Mouse (Mus musculus) midbrain, embryonic 10.5 days (tissue): Measurements from ENCODE around the gene Sypl. TPM values are rescaled to one million over a fixed set of nuclear protein-coding genes. Genes with fewer than 3 reads are reported as not detected.

Source experiments
- DNase-seq: peaks from one replicate; pipeline ENCODE4 v3.0.0-alpha.2; 2017; ENCODE audit warnings: low spot score
- H3K27ac ChIP-seq: fragments of 300-500 bp; sonication (generic); replicated peaks from 2 replicates; pipeline ENCODE4 v1.5.1; 2016; ENCODE audit warnings: mild to moderate bottlenecking
- H3K27me3 ChIP-seq: fragments of 300-500 bp; sonication (generic); 2 replicates; pipeline ENCODE4 v1.6.1; 2016; ENCODE audit warnings: low read depth, mild to moderate bottlenecking; ENCODE audit not compliant: poor library complexity, severe bottlenecking
- H3K36me3 ChIP-seq: fragments of 300-500 bp; sonication (generic); 2 replicates; pipeline ENCODE4 v1.6.1; 2016; ENCODE audit warnings: mild to moderate bottlenecking, moderate library complexity
- H3K4me1 ChIP-seq: fragments of 300-500 bp; sonication (generic); 2 replicates; pipeline ENCODE4 v1.6.1; 2016
- H3K4me3 ChIP-seq: fragments of 300-500 bp; sonication (generic); 2 replicates; pipeline ENCODE4 v1.5.1; 2016; ENCODE audit warnings: mild to moderate bottlenecking, moderate library complexity
- H3K9me3 ChIP-seq: fragments of 300-500 bp; sonication (generic); replicated peaks from 2 replicates; pipeline ENCODE4 v1.6.1; 2016; ENCODE audit warnings: mild to moderate bottlenecking
- WGBS: fragments of 180-500 bp; shearing (Covaris S2); methylation state at CpG from one replicate; pipeline ENCODE4 v1.1.7; 2016; 5-methylcytosine and 5-hydroxymethylcytosine counted together
- polyA plus RNA-seq: library from polyadenylated mRNA; unstranded; fragments of >200 nt; fragmentation: Nextera tagmentation; extraction: Ambion mirVana; gene quantifications from 2 replicates; pipeline ENCODE4 v1.2.1, GENCODE M21; 2016

The Sypl gene
- polyA plus RNA-seq, 1 experiment from 2014 or later = 47.7 TPM

- H3K9me3 ChIP-seq = no peaks in the 10 kb centered on the region
These were observed 625 bp upstream of the Sypl start for GRCm38 (mm10) chr12:32953066-32953465.

GRCm38 (mm10) chr12:32954216-32955021 is 728 bp downstream of the Sypl start:
- no peak for DNase-seq
- peaks cover 41% of the 10 kb centered on the region for H3K4me1 ChIP-seq
- peak overlapping the region; percentile 94 for H3K27ac ChIP-seq
- H3K4me3 ChIP-seq = peak overlapping the region; percentile 80
- H3K27me3 ChIP-seq = no peaks in the 10 kb centered on the region
- no peaks in the 10 kb centered on the region for H3K36me3 ChIP-seq
- under 1% methylated on average over 71 of the region's 71 CpGs for WGBS
- no peaks in the 10 kb centered on the region for H3K9me3 ChIP-seq

More at GRCm38 (mm10) chr12:32953066-32953465, 625 bp upstream of the Sypl start:
- H3K4me1 ChIP-seq = peaks cover 41% of the 10 kb centered on the region
- H3K27ac ChIP-seq = peak overlapping the region; percentile 94
- 22% methylated on average over 6 of the region's 6 CpGs for WGBS
- H3K27me3 ChIP-seq = no peaks in the 10 kb centered on the region
- no peak for DNase-seq
- H3K4me3 ChIP-seq = peak overlapping the region; percentile 80
- no peaks in the 10 kb centered on the region for H3K36me3 ChIP-seq

GRCm38 (mm10) chr12:32955037-32955436 is 1.3 kb downstream of the Sypl start:
- 11% methylated on average over 8 of the region's 8 CpGs for WGBS
- DNase-seq = no peak
- Histone ChIP-seq H3K4me1 (peaks cover 40% of the 10 kb centered on the region), H3K27me3 (no peaks in the 10 kb centered on the region), H3K4me3 (peak overlapping the region; percentile 80), H3K36me3 (no peaks in the 10 kb centered on the region), H3K27ac (0 out of 2 replicates have a peak overlapping the region, but pooled peaks have one; percentile 94), H3K9me3 (no peaks in the 10 kb centered on the region)

GRCm38 (mm10) chr12:32957211-32957610 is 3.5 kb downstream of the Sypl start:
- H3K9me3 ChIP-seq = no peaks in the 10 kb centered on the region
- H3K36me3 ChIP-seq = no peaks in the 10 kb centered on the region
- no peak overlapping the region for H3K27ac ChIP-seq
- H3K27me3 ChIP-seq = no peaks in the 10 kb centered on the region
- no peak overlapping the region for H3K4me3 ChIP-seq
- WGBS = 80% methylated on average over 2 of the region's 2 CpGs
- no peak for DNase-seq
- H3K4me1 ChIP-seq = peaks cover 34% of the 10 kb centered on the region

- Histone ChIP-seq H3K9me3 (no peaks in the 10 kb centered on the region), H3K36me3 (no peaks in the 10 kb centered on the region), H3K4me1 (0 out of 2 replicates have a peak, but pooled peaks cover 2% of the 10 kb centered on the region), H3K27me3 (no peaks in the 10 kb centered on the region), H3K27ac (no peak overlapping the region), H3K4me3 (no peak overlapping the region)
- DNase-seq = no peak
These were observed 8.4 kb downstream of the Sypl start for GRCm38 (mm10) chr12:32962132-32962531.

- Histone ChIP-seq H3K4me3 (no peak overlapping the region), H3K36me3 (peaks cover 11% of the 10 kb centered on the region), H3K27me3 (no peaks in the 10 kb centered on the region), H3K27ac (no peak overlapping the region), H3K9me3 (no peaks in the 10 kb centered on the region), H3K4me1 (no peaks in the 10 kb centered on the region)
- no peak for DNase-seq
- WGBS = 87% methylated on average over 4 of the region's 4 CpGs
These were observed 10.2 kb downstream of the Sypl start for GRCm38 (mm10) chr12:32963858-32964257.

- Histone ChIP-seq H3K27me3 (no peaks in the 10 kb centered on the region), H3K4me3 (no peak overlapping the region), H3K4me1 (no peaks in the 10 kb centered on the region), H3K27ac (no peak overlapping the region), H3K36me3 (peaks cover 41% of the 10 kb centered on the region), H3K9me3 (no peaks in the 10 kb centered on the region)
- no peak for DNase-seq
- 94% methylated on average over 1 of the region's 1 CpGs for WGBS
These were observed 18.6 kb downstream of the Sypl start for GRCm38 (mm10) chr12:32972287-32972686.

GRCm38 (mm10) chr12:32974893-32975292 is 21.2 kb downstream of the Sypl start:
- Histone ChIP-seq H3K36me3 (peaks cover 23% of the 10 kb centered on the region; the same call in 1 of the 2 replicates), H3K27ac (no peak overlapping the region), H3K4me1 (no peaks in the 10 kb centered on the region), H3K27me3 (no peaks in the 10 kb centered on the region), H3K4me3 (no peak overlapping the region), H3K9me3 (no peaks in the 10 kb centered on the region)
- DNase-seq = no peak

GRCm38 (mm10) chr12:32975501-32975900 is 21.8 kb downstream of the Sypl start:
- Histone ChIP-seq H3K9me3 (no peaks in the 10 kb centered on the region), H3K4me3 (no peak overlapping the region), H3K36me3 (peaks cover 20% of the 10 kb centered on the region; the same call in 1 of the 2 replicates), H3K4me1 (no peaks in the 10 kb centered on the region), H3K27ac (no peak overlapping the region), H3K27me3 (no peaks in the 10 kb centered on the region)
- DNase-seq = no peak
- 96% methylated on average over 3 of the region's 3 CpGs for WGBS

- no peak overlapping the region for H3K4me3 ChIP-seq
- H3K36me3 ChIP-seq = no peaks in the 10 kb centered on the region
- H3K4me1 ChIP-seq = no peaks in the 10 kb centered on the region
- H3K27ac ChIP-seq = no peak overlapping the region
- WGBS = 83% methylated on average over 1 of the region's 1 CpGs
- no peaks in the 10 kb centered on the region for H3K27me3 ChIP-seq
- no peak for DNase-seq
- H3K9me3 ChIP-seq = no peaks in the 10 kb centered on the region
These were observed 28.9 kb downstream of the Sypl start for GRCm38 (mm10) chr12:32982631-32983030.

GRCm38 (mm10) chr12:32983081-32983480 is 29.4 kb downstream of the Sypl start:
- Histone ChIP-seq H3K27ac (no peak overlapping the region), H3K4me1 (no peaks in the 10 kb centered on the region), H3K27me3 (no peaks in the 10 kb centered on the region), H3K4me3 (no peak overlapping the region), H3K36me3 (no peaks in the 10 kb centered on the region), H3K9me3 (no peaks in the 10 kb centered on the region)
- no peak for DNase-seq
- 100% methylated on average over 1 of the region's 1 CpGs for WGBS

- DNase-seq = no peak
- H3K36me3 ChIP-seq = no peaks in the 10 kb centered on the region
- no peaks in the 10 kb centered on the region for H3K9me3 ChIP-seq
- H3K4me3 ChIP-seq = no peak overlapping the region
- no peaks in the 10 kb centered on the region for H3K4me1 ChIP-seq
- H3K27ac ChIP-seq = no peak overlapping the region
- WGBS = 86% methylated on average over 1 of the region's 1 CpGs
- H3K27me3 ChIP-seq = no peaks in the 10 kb centered on the region
These were observed 32.6 kb downstream of the Sypl start for GRCm38 (mm10) chr12:32986284-32986683.

- no peaks in the 10 kb centered on the region for H3K4me1 ChIP-seq
- peak; percentile 11 for DNase-seq
- H3K36me3 ChIP-seq = no peaks in the 10 kb centered on the region
- 72% methylated on average over 12 of the region's 12 CpGs for WGBS
- no peaks in the 10 kb centered on the region for H3K27me3 ChIP-seq
- no peak overlapping the region for H3K4me3 ChIP-seq
- no peak overlapping the region for H3K27ac ChIP-seq
- no peaks in the 10 kb centered on the region for H3K9me3 ChIP-seq
These were observed 36.0 kb downstream of the Sypl start for GRCm38 (mm10) chr12:32989731-32990130.
